ENCODE assay signal across 13 mouse cellular contexts in genomic region chr12:10222821-10223220, GRCm38 (mm10).
DNase-seq lines count a peak whose midpoint lies in the region; ATAC-seq and TF ChIP-seq lines count a peak whose summit lies in the region.
"Had no signal": no experiment of that assay in that cellular context is flagged by ENCODE, and none has a peak within 500 bp of the region (broad histone marks: within the 10 kb centered on the region; RNA-seq: fewer than 3 reads in every experiment).

No protein-coding gene starts in this region.

- no peaks in the 10 kb centered on the region for H3K27me3 ChIP-seq in heart, embryonic 12.5 days (replicated peaks)
- no peaks in the 10 kb centered on the region for H3K27me3 ChIP-seq in lung, embryonic 14.5 days (ENCODE audit: insufficient read depth, low read length)
- H3K27me3 ChIP-seq in lung, postnatal 0 days (replicated peaks; ENCODE audit: insufficient read depth, low read length) = no peaks in the 10 kb centered on the region
- H3K27me3 ChIP-seq: limb, embryonic 15.5 days had no signal

- H3K36me3 ChIP-seq in heart, embryonic 12.5 days = no peaks in the 10 kb centered on the region
- no peaks in the 10 kb centered on the region for H3K36me3 ChIP-seq in lung, embryonic 14.5 days (ENCODE audit: insufficient read depth)
- H3K36me3 ChIP-seq in lung, postnatal 0 days (ENCODE audit: insufficient read depth, low read length) = no peaks in the 10 kb centered on the region
- H3K36me3 ChIP-seq: limb, embryonic 15.5 days had no signal

- H3K27ac ChIP-seq in heart, embryonic 12.5 days (ENCODE audit: poor library complexity, severe bottlenecking) = no peak overlapping the region
- peak overlapping the region; percentile 46; the same call in 1 of the 2 replicates for H3K27ac ChIP-seq in lung, embryonic 14.5 days (ENCODE audit: low read depth)
- no peak overlapping the region for H3K27ac ChIP-seq in lung, postnatal 0 days (ENCODE audit: low read length)
- H3K27ac ChIP-seq: limb, embryonic 15.5 days; macrophage had no signal

- no peak for ATAC-seq in heart, embryonic 12.5 days (ENCODE audit: insufficient number of reproducible peaks, low FRiP score)
- peak; percentile 73 for ATAC-seq in lung, embryonic 14.5 days (ENCODE audit: insufficient read depth)
- ATAC-seq in lung, postnatal 0 days = peak; percentile 28
- no peak for ATAC-seq in inflammation-experienced regulatory T-cells, adult 6 months

- H3K4me2 ChIP-seq in heart, embryonic 12.5 days = no peak overlapping the region
- H3K4me2 ChIP-seq in lung, embryonic 14.5 days = no peak overlapping the region
- no peak overlapping the region for H3K4me2 ChIP-seq in lung, postnatal 0 days (replicated peaks; ENCODE audit: low read depth, low read length)
- H3K4me2 ChIP-seq: limb, embryonic 15.5 days had no signal

- WGBS in heart, embryonic 12.5 days = 8% methylated on average over 4 of the region's 4 CpGs
- WGBS in lung, embryonic 14.5 days = 8% methylated on average over 4 of the region's 4 CpGs
- WGBS in lung, postnatal 0 days = 7% methylated on average over 4 of the region's 4 CpGs

- peak; percentile 2 to 4 for DNase-seq in cerebellum, postnatal 10 days
- no peak for DNase-seq in cerebellum, adult 9-10 months
- DNase-seq in heart, postnatal 4 days = peak; percentile 10
- DNase-seq in lung, embryonic 14.5 days = peak; percentile 78
- DNase-seq in lung, postnatal 25 days (ENCODE audit: low spot score) = no peak
- peak; percentile 57 for DNase-seq in lung, postnatal 0 days (ENCODE audit: low spot score)
- DNase-seq: cerebellum, adult 11-12 months; gastrocnemius, postnatal 25 days; thymus, adult 18-20 months had no signal

- H3K4me3 ChIP-seq in heart, embryonic 12.5 days = no peak overlapping the region
- H3K4me3 ChIP-seq in lung, embryonic 14.5 days (ENCODE audit: low read depth, low read length) = no peak overlapping the region
- H3K4me3 ChIP-seq in lung, postnatal 0 days (ENCODE audit: low read depth, low read length) = no peak overlapping the region
- H3K4me3 ChIP-seq: limb, embryonic 15.5 days had no signal

- H3K9me3 ChIP-seq in heart, embryonic 12.5 days (replicated peaks) = no peaks in the 10 kb centered on the region
- H3K9me3 ChIP-seq in lung, embryonic 14.5 days (ENCODE audit: low read depth, low read length) = no peaks in the 10 kb centered on the region
- H3K9me3 ChIP-seq in lung, postnatal 0 days (ENCODE audit: low read length) = no peaks in the 10 kb centered on the region
- H3K9me3 ChIP-seq: limb, embryonic 15.5 days had no signal

- no peaks in the 10 kb centered on the region for H3K4me1 ChIP-seq in heart, embryonic 12.5 days (replicated peaks)
- H3K4me1 ChIP-seq in lung, embryonic 14.5 days (ENCODE audit: insufficient read depth) = 0 out of 2 replicates have a peak, but pooled peaks cover 5% of the 10 kb centered on the region
- no peaks in the 10 kb centered on the region for H3K4me1 ChIP-seq in lung, postnatal 0 days (ENCODE audit: insufficient read depth, low read depth, low read length)
- H3K4me1 ChIP-seq: limb, embryonic 15.5 days had no signal

- TF ChIP-seq EP300 in lung, postnatal 0 days (IDR thresholded peaks at IDR 0.05) = no peak

- TF ChIP-seq CTCF in lung, embryonic 14.5 days (IDR thresholded peaks at IDR 0.05; ENCODE audit: low read depth) = peak; percentile 63
- TF ChIP-seq CTCF in lung, postnatal 0 days (IDR thresholded peaks at IDR 0.05) = peak; percentile 59

- H3K9ac ChIP-seq in heart, embryonic 12.5 days = no peak overlapping the region
- H3K9ac ChIP-seq in lung, embryonic 14.5 days = no peak overlapping the region
- H3K9ac ChIP-seq in lung, postnatal 0 days (replicated peaks; ENCODE audit: low read depth) = no peak overlapping the region
- H3K9ac ChIP-seq: limb, embryonic 15.5 days had no signal

Comparison
In these comparisons a context has a peak if more than half of its experiments do, and no peak if none do; other contexts are left out.
1. DNase-seq: peak in cerebellum, postnatal 10 days (2 of 2), heart, postnatal 4 days (single experiment), lung, embryonic 14.5 days (single experiment) and lung, postnatal 0 days (single experiment); none in cerebellum, adult 9-10 months (single experiment) and lung, postnatal 25 days (single experiment).
2. ATAC-seq: peak in lung, embryonic 14.5 days (single experiment) and lung, postnatal 0 days (single experiment); none in heart, embryonic 12.5 days (single experiment) and inflammation-experienced regulatory T-cells, adult 6 months (single experiment).